Mouse (Mus musculus): ENCODE measurements at regions not wholly inside any gene's neighbourhood (a gene's known extent, or its start where the extent isn't known, plus 50 kb on each side); places are given as distances from the start of the nearest gene placed in this dataset.

GRCm38 (mm10) chr15:97607617-97608206, 97.9 kb downstream of the Rpap3 start:
- Histone ChIP-seq H3K79me2 (ENCODE audit: control insufficient read depth, insufficient read depth, low read length) (no peaks in the 10 kb centered on the region), H3K27me3 (ENCODE audit: control insufficient read depth, insufficient read depth, low read length) (no peaks in the 10 kb centered on the region; the same call in 1 of the 2 replicates), H3K36me3 (ENCODE audit: control insufficient read depth, insufficient read depth, low read length) (no peaks in the 10 kb centered on the region), H3K4me1 (ENCODE audit: control insufficient read depth, insufficient read depth, low read length) (no peaks in the 10 kb centered on the region; the same call in 1 of the 2 replicates), H3K9ac (ENCODE audit: low read depth, low read length) (no peak overlapping the region), H3K27ac (replicated peaks; ENCODE audit: insufficient read depth, low read depth, low read length) (no peak overlapping the region), H3K4me3 (ENCODE audit: insufficient read depth, low read depth, low read length) (no peak overlapping the region)
- WGBS, result 80% methylated on average over 15 of the region's 15 CpGs
- DNase-seq (ENCODE audit: extremely low read depth, low read depth, low spot score), result no peak
- no peak for TF ChIP-seq CTCF (IDR thresholded peaks at IDR 0.05; ENCODE audit: low read depth, low read length)
- TF ChIP-seq POLR2A (IDR thresholded peaks at IDR 0.05; ENCODE audit: extremely low read depth, insufficient read depth, low read length), result no peak

- Histone ChIP-seq H3K27me3 (ENCODE audit: control insufficient read depth, insufficient read depth, low read length) (no peaks in the 10 kb centered on the region; the same call in 1 of the 2 replicates), H3K4me1 (ENCODE audit: control insufficient read depth, insufficient read depth, low read length) (no peaks in the 10 kb centered on the region; the same call in 1 of the 2 replicates), H3K4me3 (ENCODE audit: insufficient read depth, low read depth, low read length) (no peak overlapping the region), H3K79me2 (ENCODE audit: control insufficient read depth, insufficient read depth, low read length) (no peaks in the 10 kb centered on the region), H3K9ac (ENCODE audit: low read depth, low read length) (no peak overlapping the region), H3K27ac (replicated peaks; ENCODE audit: insufficient read depth, low read depth, low read length) (no peak overlapping the region), H3K36me3 (ENCODE audit: control insufficient read depth, insufficient read depth, low read length) (no peaks in the 10 kb centered on the region)
- TF ChIP-seq POLR2A (IDR thresholded peaks at IDR 0.05; ENCODE audit: extremely low read depth, insufficient read depth, low read length), result no peak
- TF ChIP-seq CTCF (IDR thresholded peaks at IDR 0.05; ENCODE audit: low read depth, low read length), result no peak
- no peak for DNase-seq (ENCODE audit: extremely low read depth, low read depth, low spot score)
- 15% methylated on average over 25 of the region's 25 CpGs for WGBS
Observed at GRCm38 (mm10) chr15:97606630-97607381, 98.8 kb downstream of the Rpap3 start.

- WGBS, result 57% methylated on average over 6 of the region's 6 CpGs
- H3K27ac ChIP-seq (replicated peaks; ENCODE audit: insufficient read depth, low read depth, low read length), result no peak overlapping the region
- no peak for DNase-seq (ENCODE audit: extremely low read depth, low read depth, low spot score)
- H3K27me3 ChIP-seq (ENCODE audit: control insufficient read depth, insufficient read depth, low read length), result no peaks in the 10 kb centered on the region; the same call in 1 of the 2 replicates
- no peaks in the 10 kb centered on the region for H3K36me3 ChIP-seq (ENCODE audit: control insufficient read depth, insufficient read depth, low read length)
- H3K79me2 ChIP-seq (ENCODE audit: control insufficient read depth, insufficient read depth, low read length), result no peaks in the 10 kb centered on the region
- H3K4me3 ChIP-seq (ENCODE audit: insufficient read depth, low read depth, low read length), result no peak overlapping the region
- no peak for TF ChIP-seq POLR2A (IDR thresholded peaks at IDR 0.05; ENCODE audit: extremely low read depth, insufficient read depth, low read length)
- H3K4me1 ChIP-seq (ENCODE audit: control insufficient read depth, insufficient read depth, low read length), result no peaks in the 10 kb centered on the region; the same call in 1 of the 2 replicates
- no peak overlapping the region for H3K9ac ChIP-seq (ENCODE audit: low read depth, low read length)
Observed at GRCm38 (mm10) chr15:97606232-97606629, 99.4 kb downstream of the Rpap3 start.

GRCm38 (mm10) chr15:97605791-97606190, 99.8 kb downstream of the Rpap3 start:
- Histone ChIP-seq H3K9ac (ENCODE audit: low read depth, low read length) (no peak overlapping the region), H3K36me3 (ENCODE audit: control insufficient read depth, insufficient read depth, low read length) (no peaks in the 10 kb centered on the region), H3K4me1 (ENCODE audit: control insufficient read depth, insufficient read depth, low read length) (no peaks in the 10 kb centered on the region; the same call in 1 of the 2 replicates), H3K4me3 (ENCODE audit: insufficient read depth, low read depth, low read length) (no peak overlapping the region), H3K27ac (replicated peaks; ENCODE audit: insufficient read depth, low read depth, low read length) (no peak overlapping the region), H3K27me3 (ENCODE audit: control insufficient read depth, insufficient read depth, low read length) (no peaks in the 10 kb centered on the region; the same call in 1 of the 2 replicates), H3K79me2 (ENCODE audit: control insufficient read depth, insufficient read depth, low read length) (no peaks in the 10 kb centered on the region)
- TF ChIP-seq CTCF (IDR thresholded peaks at IDR 0.05; ENCODE audit: low read depth, low read length), result no peak
- no peak for TF ChIP-seq POLR2A (IDR thresholded peaks at IDR 0.05; ENCODE audit: extremely low read depth, insufficient read depth, low read length)
- no peak for DNase-seq (ENCODE audit: extremely low read depth, low read depth, low spot score)
- 92% methylated on average over 7 of the region's 7 CpGs for WGBS

GRCm38 (mm10) chr15:97603492-97603891, 102.1 kb downstream of the Rpap3 start:
- TF ChIP-seq CTCF (IDR thresholded peaks at IDR 0.05; ENCODE audit: low read depth, low read length) (no peak), POLR2A (IDR thresholded peaks at IDR 0.05; ENCODE audit: extremely low read depth, insufficient read depth, low read length) (no peak)
- Histone ChIP-seq H3K4me3 (ENCODE audit: insufficient read depth, low read depth, low read length) (no peak overlapping the region), H3K79me2 (ENCODE audit: control insufficient read depth, insufficient read depth, low read length) (no peaks in the 10 kb centered on the region), H3K36me3 (ENCODE audit: control insufficient read depth, insufficient read depth, low read length) (no peaks in the 10 kb centered on the region), H3K4me1 (ENCODE audit: control insufficient read depth, insufficient read depth, low read length) (no peaks in the 10 kb centered on the region; the same call in 1 of the 2 replicates), H3K9ac (ENCODE audit: low read depth, low read length) (no peak overlapping the region), H3K27ac (replicated peaks; ENCODE audit: insufficient read depth, low read depth, low read length) (no peak overlapping the region), H3K27me3 (ENCODE audit: control insufficient read depth, insufficient read depth, low read length) (no peaks in the 10 kb centered on the region; the same call in 1 of the 2 replicates)
- no peak for DNase-seq (ENCODE audit: extremely low read depth, low read depth, low spot score)
- 57% methylated on average over 6 of the region's 6 CpGs for WGBS

- WGBS, result 31% methylated on average over 8 of the region's 8 CpGs
- TF ChIP-seq CTCF (IDR thresholded peaks at IDR 0.05; ENCODE audit: low read depth, low read length) (no peak), POLR2A (IDR thresholded peaks at IDR 0.05; ENCODE audit: extremely low read depth, insufficient read depth, low read length) (no peak)
- H3K27me3 ChIP-seq (ENCODE audit: control insufficient read depth, insufficient read depth, low read length), result no peaks in the 10 kb centered on the region
- peak; percentile 17 for DNase-seq (ENCODE audit: extremely low read depth, low read depth, low spot score)
- no peaks in the 10 kb centered on the region for H3K79me2 ChIP-seq (ENCODE audit: control insufficient read depth, insufficient read depth, low read length)
- no peak overlapping the region for H3K27ac ChIP-seq (replicated peaks; ENCODE audit: insufficient read depth, low read depth, low read length)
- H3K4me1 ChIP-seq (ENCODE audit: control insufficient read depth, insufficient read depth, low read length), result peaks cover 2% of the 10 kb centered on the region; the same call in 1 of the 2 replicates
- H3K9ac ChIP-seq (ENCODE audit: low read depth, low read length), result no peak overlapping the region
- H3K4me3 ChIP-seq (ENCODE audit: insufficient read depth, low read depth, low read length), result no peak overlapping the region
- H3K36me3 ChIP-seq (ENCODE audit: control insufficient read depth, insufficient read depth, low read length), result no peaks in the 10 kb centered on the region
Observed at GRCm38 (mm10) chr15:97598270-97598669, 107.4 kb downstream of the Rpap3 start.
